Mouse (Mus musculus) ES-Bruce4 (cell line): Measurements from ENCODE around the gene Anxa9.

Experiments
- CTCF ChIP-seq: IDR thresholded peaks from one replicate; pipeline ENCODE4 v1.8.1; 2011; ENCODE audit warnings: low read depth, low read length
- EP300 ChIP-seq: IDR thresholded peaks from 2 replicates; pipeline ENCODE4 v1.6.1; 2011; ENCODE audit warnings: low read depth, low read length; ENCODE audit not compliant: insufficient read depth
- POLR2A ChIP-seq: IDR thresholded peaks from one replicate; pipeline ENCODE4 v1.8.1; 2011; ENCODE audit warnings: low read length; ENCODE audit not compliant: insufficient read depth

DNA sequence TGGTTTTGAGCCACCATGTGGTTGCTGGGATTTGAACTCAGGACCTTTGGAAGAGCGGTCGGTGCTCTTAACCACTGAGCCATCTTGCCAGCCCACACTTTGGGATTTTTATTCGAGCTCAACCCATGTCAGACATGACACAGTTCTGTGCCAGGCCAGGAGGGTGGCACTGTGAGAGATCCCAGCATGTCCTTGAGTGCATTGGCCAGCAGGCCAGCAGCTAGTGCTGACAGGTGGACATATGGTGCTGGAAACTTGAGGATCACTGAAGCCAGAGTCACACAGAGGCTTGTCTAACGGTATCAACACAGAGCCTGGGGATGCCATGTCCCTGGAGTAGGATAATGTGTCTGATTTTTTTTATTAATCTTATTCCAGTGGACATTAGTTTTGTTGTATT, 17.6 kb downstream of the Anxa9 start:
- TF ChIP-seq CTCF (no peak), POLR2A (no peak), EP300 (no peak)
